23 mouse cellular contexts compared by ENCODE assay signal in genomic region chr11:118371876-118372275, GRCm38 (mm10). TPM values are rescaled to one million over a fixed set of nuclear protein-coding genes. Genes with fewer than 3 reads are reported as not detected.
DNase-seq lines count a peak whose midpoint lies in the region; ATAC-seq and TF ChIP-seq lines count a peak whose summit lies in the region.
"Had no signal": no experiment of that assay in that cellular context is flagged by ENCODE, and none has a peak within 500 bp of the region (broad histone marks: within the 10 kb centered on the region; RNA-seq: fewer than 3 reads in every experiment).

No protein-coding gene starts in this region.

- WGBS in stomach, embryonic 16.5 days: 72% methylated on average over 7 of the region's 7 CpGs
- WGBS in stomach, postnatal 0 days: 72% methylated on average over 7 of the region's 7 CpGs
- 73% methylated on average over 7 of the region's 7 CpGs for WGBS in embryonic facial prominence, embryonic 12.5 days
- 64% methylated on average over 7 of the region's 7 CpGs for WGBS in limb, embryonic 15.5 days

- H3K9ac ChIP-seq in stomach, embryonic 16.5 days (ENCODE audit: low read length): no peak overlapping the region
- no peak overlapping the region for H3K9ac ChIP-seq in stomach, postnatal 0 days (ENCODE audit: low read length)
- no peak overlapping the region for H3K9ac ChIP-seq in embryonic facial prominence, embryonic 12.5 days
- no peak overlapping the region for H3K9ac ChIP-seq in limb, embryonic 15.5 days
- H3K9ac ChIP-seq: forebrain, embryonic 15.5 days; intestine, embryonic 15.5 days; liver, embryonic 13.5 days; stomach, embryonic 15.5 days had no signal

- H3K4me2 ChIP-seq in stomach, embryonic 16.5 days (ENCODE audit: low read depth, low read length): no peak overlapping the region
- no peak overlapping the region for H3K4me2 ChIP-seq in stomach, postnatal 0 days (replicated peaks; ENCODE audit: low read depth)
- H3K4me2 ChIP-seq in embryonic facial prominence, embryonic 12.5 days (replicated peaks): no peak overlapping the region
- no peak overlapping the region for H3K4me2 ChIP-seq in limb, embryonic 15.5 days
- H3K4me2 ChIP-seq: forebrain, embryonic 15.5 days; intestine, embryonic 15.5 days; liver, embryonic 13.5 days; stomach, embryonic 15.5 days had no signal

- no peak for TF ChIP-seq CTCF in stomach, postnatal 0 days (IDR thresholded peaks at IDR 0.05; ENCODE audit: low read depth)

- TF ChIP-seq EP300 in stomach, postnatal 0 days (optimal IDR thresholded peaks at IDR 0.05): no peak

- peaks cover 8% of the 10 kb centered on the region for H3K4me1 ChIP-seq in stomach, embryonic 16.5 days (ENCODE audit: control insufficient read depth, insufficient read depth, low read length)
- no peaks in the 10 kb centered on the region for H3K4me1 ChIP-seq in stomach, postnatal 0 days (replicated peaks; ENCODE audit: control insufficient read depth, insufficient read depth)
- peaks cover 30% of the 10 kb centered on the region for H3K4me1 ChIP-seq in embryonic facial prominence, embryonic 12.5 days
- H3K4me1 ChIP-seq in limb, embryonic 15.5 days: peaks cover 47% of the 10 kb centered on the region
- H3K4me1 ChIP-seq: forebrain, embryonic 15.5 days; liver, embryonic 13.5 days had no signal

- no peak overlapping the region for H3K4me3 ChIP-seq in stomach, embryonic 16.5 days (replicated peaks; ENCODE audit: low read length)
- H3K4me3 ChIP-seq in stomach, postnatal 0 days (ENCODE audit: low read depth, low read length): no peak overlapping the region
- no peak overlapping the region for H3K4me3 ChIP-seq in embryonic facial prominence, embryonic 12.5 days
- no peak overlapping the region for H3K4me3 ChIP-seq in limb, embryonic 15.5 days
- H3K4me3 ChIP-seq: forebrain, embryonic 15.5 days; intestine, embryonic 15.5 days; liver, embryonic 13.5 days; stomach, embryonic 15.5 days had no signal

- ATAC-seq in stomach, embryonic 16.5 days (ENCODE audit: insufficient read depth, low FRiP score): 0 out of 2 replicates have a peak, but pooled peaks have one; percentile 14
- no peak; the same call in 1 of the 2 replicates for ATAC-seq in stomach, postnatal 0 days (ENCODE audit: low FRiP score, low TSS enrichment)
- no peak for ATAC-seq in embryonic facial prominence, embryonic 12.5 days (ENCODE audit: insufficient number of reproducible peaks, insufficient read depth, low FRiP score, low TSS enrichment)
- no peak for ATAC-seq in limb, embryonic 15.5 days (ENCODE audit: insufficient number of reproducible peaks, low FRiP score, low TSS enrichment, low read depth)
- ATAC-seq: CD4-positive, CD25-positive, alpha-beta regulatory T cell, adult 4 months; forebrain, embryonic 15.5 days; hindbrain, embryonic 16.5 days; intestine, embryonic 15.5 days; midbrain, embryonic 16.5 days had no signal

- no peaks in the 10 kb centered on the region for H3K9me3 ChIP-seq in stomach, embryonic 16.5 days (replicated peaks; ENCODE audit: control insufficient read depth, low read length)
- no peaks in the 10 kb centered on the region for H3K9me3 ChIP-seq in stomach, postnatal 0 days (ENCODE audit: control insufficient read depth, low read length)
- H3K9me3 ChIP-seq in embryonic facial prominence, embryonic 12.5 days: no peaks in the 10 kb centered on the region
- no peaks in the 10 kb centered on the region for H3K9me3 ChIP-seq in limb, embryonic 15.5 days
- H3K9me3 ChIP-seq: forebrain, embryonic 15.5 days; intestine, embryonic 15.5 days; liver, embryonic 13.5 days; stomach, embryonic 15.5 days had no signal

- no peaks in the 10 kb centered on the region for H3K27me3 ChIP-seq in stomach, embryonic 16.5 days (ENCODE audit: control insufficient read depth, insufficient read depth, low read length)
- no peaks in the 10 kb centered on the region for H3K27me3 ChIP-seq in stomach, postnatal 0 days (ENCODE audit: control insufficient read depth, insufficient read depth, low read length)
- no peaks in the 10 kb centered on the region for H3K27me3 ChIP-seq in embryonic facial prominence, embryonic 12.5 days
- H3K27me3 ChIP-seq in limb, embryonic 15.5 days: no peaks in the 10 kb centered on the region
- H3K27me3 ChIP-seq: forebrain, embryonic 15.5 days; intestine, embryonic 15.5 days; stomach, embryonic 15.5 days had no signal

- no peaks in the 10 kb centered on the region for H3K36me3 ChIP-seq in stomach, embryonic 16.5 days (ENCODE audit: control insufficient read depth, insufficient read depth, low read length)
- H3K36me3 ChIP-seq in stomach, postnatal 0 days (ENCODE audit: control insufficient read depth, insufficient read depth, low read length): no peaks in the 10 kb centered on the region
- no peaks in the 10 kb centered on the region for H3K36me3 ChIP-seq in embryonic facial prominence, embryonic 12.5 days
- no peaks in the 10 kb centered on the region for H3K36me3 ChIP-seq in limb, embryonic 15.5 days
- H3K36me3 ChIP-seq: forebrain, embryonic 15.5 days; intestine, embryonic 15.5 days; liver, embryonic 13.5 days; stomach, embryonic 15.5 days had no signal

- no peak overlapping the region for H3K27ac ChIP-seq in stomach, embryonic 16.5 days (ENCODE audit: low read length)
- no peak overlapping the region for H3K27ac ChIP-seq in stomach, postnatal 0 days (replicated peaks)
- peak overlapping the region; percentile 36; the same call in 1 of the 2 replicates for H3K27ac ChIP-seq in embryonic facial prominence, embryonic 12.5 days
- peak overlapping the region; percentile 81 for H3K27ac ChIP-seq in limb, embryonic 15.5 days
- H3K27ac ChIP-seq: forebrain, embryonic 15.5 days; intestine, embryonic 15.5 days; liver, embryonic 13.5 days; stomach, embryonic 15.5 days had no signal

- DNase-seq in heart, adult 11 months: peak; percentile 93
- DNase-seq in heart, adult 9 months (ENCODE audit: low spot score in 2 of 2): no peak
- DNase-seq in stomach, postnatal 0 days (ENCODE audit: low spot score): no peak
- DNase-seq in layer of hippocampus, adult 9-10 months (ENCODE audit: low spot score): no peak
- DNase-seq: adrenal gland, postnatal 25 days; cerebellum, adult 18-20 months; kidney, adult 2 months; kidney, postnatal 10 days; layer of hippocampus, adult 9-11 months; liver, embryonic 13.5 days; lung, adult 18-20 months; right cerebral cortex, postnatal 25 days; thymus, postnatal 4 days had no signal

RNA-seq across cellular contexts. Expression of gene Timp2, which starts 16.3 kb away (rescaled TPM):
- polyA plus RNA-seq in stomach, embryonic 16.5 days (2015; fragmentation: Nextera tagmentation; extraction: Ambion mirVana): 66.5 and 66.7 TPM in 2 replicates
- polyA plus RNA-seq in stomach, postnatal 0 days (2015; fragmentation: Nextera tagmentation; extraction: Ambion mirVana): 72.7 and 77.2 TPM in 2 replicates
- 104 and 115 TPM in 2 replicates for polyA plus RNA-seq in embryonic facial prominence, embryonic 12.5 days (2016; fragmentation: Nextera tagmentation; extraction: Ambion mirVana)
- 140 and 168 TPM in 2 replicates for polyA plus RNA-seq in limb, embryonic 15.5 days (2015; fragmentation: Nextera tagmentation; extraction: Ambion mirVana)

RNA-seq across cellular contexts. Expression of gene Cep295nl, which starts 29.6 kb away (rescaled TPM):
- polyA plus RNA-seq in stomach, embryonic 16.5 days (2015; fragmentation: Nextera tagmentation; extraction: Ambion mirVana): 0.36 and 0.55 TPM in 2 replicates
- polyA plus RNA-seq in stomach, postnatal 0 days (2015; fragmentation: Nextera tagmentation; extraction: Ambion mirVana): 0.51 and 0.53 TPM in 2 replicates
- 0.60 and 0.70 TPM in 2 replicates for polyA plus RNA-seq in embryonic facial prominence, embryonic 12.5 days (2016; fragmentation: Nextera tagmentation; extraction: Ambion mirVana)
- polyA plus RNA-seq in limb, embryonic 15.5 days (2015; fragmentation: Nextera tagmentation; extraction: Ambion mirVana): 1.2 and 1.5 TPM in 2 replicates
- polyA plus RNA-seq: forebrain, embryonic 15.5 days; large intestine, adult 2 months; liver, embryonic 13.5 days had no signal

RNA-seq across cellular contexts. Expression of gene Lgals3bp, which starts 30.0 kb away (rescaled TPM):
- polyA plus RNA-seq in stomach, embryonic 16.5 days (2015; fragmentation: Nextera tagmentation; extraction: Ambion mirVana): 59.8 and 75.8 TPM in 2 replicates
- 142 and 144 TPM in 2 replicates for polyA plus RNA-seq in stomach, postnatal 0 days (2015; fragmentation: Nextera tagmentation; extraction: Ambion mirVana)
- polyA plus RNA-seq in embryonic facial prominence, embryonic 12.5 days (2016; fragmentation: Nextera tagmentation; extraction: Ambion mirVana): 1.4 and 2.7 TPM in 2 replicates
- 8.0 and 11.5 TPM in 2 replicates for polyA plus RNA-seq in limb, embryonic 15.5 days (2015; fragmentation: Nextera tagmentation; extraction: Ambion mirVana)

RNA-seq across cellular contexts. Expression of gene Cant1, which starts 47.0 kb away (rescaled TPM):
- 22.5 and 24.3 TPM in 2 replicates for polyA plus RNA-seq in stomach, embryonic 16.5 days (2015; fragmentation: Nextera tagmentation; extraction: Ambion mirVana)
- 32.3 and 33.9 TPM in 2 replicates for polyA plus RNA-seq in stomach, postnatal 0 days (2015; fragmentation: Nextera tagmentation; extraction: Ambion mirVana)
- 33.4 and 35.5 TPM in 2 replicates for polyA plus RNA-seq in embryonic facial prominence, embryonic 12.5 days (2016; fragmentation: Nextera tagmentation; extraction: Ambion mirVana)
- polyA plus RNA-seq in limb, embryonic 15.5 days (2015; fragmentation: Nextera tagmentation; extraction: Ambion mirVana): 29.3 and 30.6 TPM in 2 replicates

RNA-seq across cellular contexts. Expression of gene C1qtnf1, which starts 56.1 kb away (rescaled TPM):
- 9.5 and 10.4 TPM in 2 replicates for polyA plus RNA-seq in stomach, embryonic 16.5 days (2015; fragmentation: Nextera tagmentation; extraction: Ambion mirVana)
- polyA plus RNA-seq in stomach, postnatal 0 days (2015; fragmentation: Nextera tagmentation; extraction: Ambion mirVana): 9.0 and 11.0 TPM in 2 replicates
- polyA plus RNA-seq in embryonic facial prominence, embryonic 12.5 days (2016; fragmentation: Nextera tagmentation; extraction: Ambion mirVana): 5.7 and 6.7 TPM in 2 replicates
- polyA plus RNA-seq in limb, embryonic 15.5 days (2015; fragmentation: Nextera tagmentation; extraction: Ambion mirVana): 12.1 and 14.8 TPM in 2 replicates
- polyA plus RNA-seq: CD4-positive, CD25-positive, alpha-beta regulatory T cell, adult 4 months had no signal

Comparison
In these comparisons a context has a peak if more than half of its experiments do, and no peak if none do; other contexts are left out.
1. H3K27ac ChIP-seq: peak in embryonic facial prominence, embryonic 12.5 days (single experiment) and limb, embryonic 15.5 days (single experiment); none in stomach, embryonic 16.5 days (single experiment) and stomach, postnatal 0 days (single experiment).